Mouse (Mus musculus): ENCODE data around the gene Mbtps2. TPM values are rescaled to one million over a fixed set of nuclear protein-coding genes. Genes with fewer than 3 reads are reported as not detected.

Mbtps2 gene
- 10 to 100 TPM; 24.1 to 27.7 (median 26.0) TPM for total RNA-seq (2022)

DNA sequence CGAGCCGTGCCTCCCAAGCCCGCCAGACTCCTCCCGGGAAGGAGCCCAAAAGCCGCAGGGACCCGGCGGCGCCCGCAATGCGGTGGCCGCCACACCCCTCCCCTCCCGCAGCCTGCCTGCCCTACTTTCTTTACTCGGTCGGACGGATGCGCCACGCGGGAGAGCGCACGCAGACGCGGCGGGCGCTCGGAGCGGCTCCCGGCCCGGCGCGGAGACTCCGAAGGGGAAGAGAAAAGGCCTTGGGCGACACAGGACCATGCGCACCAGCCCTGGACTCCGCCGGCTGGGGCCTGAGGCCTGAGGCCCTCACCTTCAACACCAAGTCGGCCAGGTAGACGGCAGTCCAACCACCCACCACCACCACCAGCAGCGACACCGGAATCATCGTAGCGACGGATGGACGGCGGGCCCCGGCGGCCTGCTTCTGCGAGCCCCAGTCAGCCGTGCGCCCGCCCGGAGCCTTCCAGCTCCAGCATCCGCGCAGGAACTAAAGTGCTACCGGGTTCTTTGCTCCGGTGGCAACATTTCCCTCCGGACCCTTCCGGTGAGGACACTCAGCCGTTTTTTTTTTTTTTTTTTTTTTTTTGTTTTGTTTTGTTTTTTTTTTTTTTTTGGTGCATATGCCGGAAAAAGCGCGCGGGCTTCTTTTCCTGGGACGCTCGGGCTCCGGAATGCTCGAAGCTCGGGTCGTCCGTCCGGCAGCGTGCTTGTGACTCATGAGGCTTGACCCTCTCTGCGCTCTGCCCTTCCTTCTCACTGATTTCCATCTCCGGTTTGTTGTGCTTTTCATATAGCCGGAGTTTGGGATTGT is at the start of gene Mbtps2:
Gene Mbtps2 (minus strand): TSS at position 530 of the 811 bp plus-strand sequence.
- peak; percentile 51 for DNase-seq

DNA sequence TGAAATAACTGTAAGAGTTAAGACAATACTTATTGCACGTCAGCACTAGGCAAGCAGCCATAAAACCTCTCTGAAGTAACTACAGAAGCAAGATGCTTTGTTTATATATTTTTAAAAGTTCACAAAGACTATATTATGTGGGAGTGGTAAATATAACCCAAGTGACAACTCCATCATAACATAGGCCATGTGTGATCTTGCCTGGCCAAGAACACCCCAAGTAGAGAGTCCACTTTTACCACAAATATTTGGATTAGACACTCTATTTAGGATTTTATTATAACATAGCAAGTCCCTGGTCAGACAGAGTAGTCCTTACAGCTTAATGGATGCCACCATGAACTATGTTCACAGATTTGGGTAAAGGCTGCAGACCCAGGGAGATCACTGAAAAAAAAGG is 47.9 kb upstream of the Mbtps2 start:
- DNase-seq: no peak

DNA sequence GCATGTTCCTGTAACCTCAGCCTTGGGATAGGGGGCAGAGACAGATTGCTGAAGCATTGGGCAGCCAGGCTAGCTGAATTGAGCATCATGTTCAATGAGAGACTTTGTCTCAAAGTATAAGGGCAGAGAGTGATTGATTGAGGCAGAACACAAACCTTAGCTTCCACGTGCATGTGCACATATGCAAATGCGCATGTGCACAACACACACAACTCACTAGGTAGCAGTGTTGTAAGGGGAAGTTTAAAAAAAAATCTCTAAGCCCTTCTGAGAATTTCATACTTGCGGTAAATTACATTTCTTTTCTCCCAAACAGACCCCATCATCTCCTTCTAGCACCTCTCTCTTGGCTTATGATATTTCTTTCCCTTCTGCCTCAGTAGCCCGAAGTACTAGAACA is 46.2 kb upstream of the Mbtps2 start:
- no peak for DNase-seq

DNA sequence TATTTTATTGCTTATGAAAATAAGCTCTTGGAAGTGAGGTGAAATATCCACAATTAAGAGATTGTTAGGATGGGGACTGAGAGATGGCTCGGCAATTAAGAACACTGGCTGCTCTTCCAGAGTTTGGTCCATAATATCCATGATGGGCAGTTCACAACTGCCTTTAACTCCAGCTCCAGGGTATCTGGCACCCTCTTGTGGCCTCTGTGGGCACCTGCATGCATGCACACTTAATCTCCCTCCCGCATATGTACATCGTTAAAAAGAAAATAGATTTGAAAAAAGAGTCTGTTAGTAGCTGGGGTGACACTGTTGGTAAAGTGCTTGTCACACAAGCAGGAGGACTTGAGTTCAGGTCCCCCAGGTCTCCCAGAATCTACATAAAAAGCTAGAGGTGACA is 45.8 kb upstream of the Mbtps2 start:
- DNase-seq: peak; percentile 3

DNA sequence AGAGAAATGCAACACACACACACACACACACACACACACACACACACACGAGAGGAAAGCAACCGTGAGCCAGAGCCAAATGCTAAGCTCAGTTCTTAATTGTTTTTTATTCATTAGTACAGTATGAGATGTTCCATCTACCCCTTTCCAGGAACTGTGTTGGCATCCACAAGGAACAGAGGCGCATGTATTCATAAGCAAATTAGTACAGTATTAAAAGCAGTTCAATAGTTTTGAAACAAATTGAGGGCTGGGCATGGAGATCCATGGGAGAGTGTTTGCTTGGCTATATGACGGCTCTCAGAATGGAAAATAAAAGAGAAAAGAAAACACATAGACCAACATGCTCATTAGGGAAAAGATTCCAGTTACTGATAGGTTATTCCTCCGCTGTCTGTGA is 44.3 kb upstream of the Mbtps2 start:
- no peak for DNase-seq

DNA sequence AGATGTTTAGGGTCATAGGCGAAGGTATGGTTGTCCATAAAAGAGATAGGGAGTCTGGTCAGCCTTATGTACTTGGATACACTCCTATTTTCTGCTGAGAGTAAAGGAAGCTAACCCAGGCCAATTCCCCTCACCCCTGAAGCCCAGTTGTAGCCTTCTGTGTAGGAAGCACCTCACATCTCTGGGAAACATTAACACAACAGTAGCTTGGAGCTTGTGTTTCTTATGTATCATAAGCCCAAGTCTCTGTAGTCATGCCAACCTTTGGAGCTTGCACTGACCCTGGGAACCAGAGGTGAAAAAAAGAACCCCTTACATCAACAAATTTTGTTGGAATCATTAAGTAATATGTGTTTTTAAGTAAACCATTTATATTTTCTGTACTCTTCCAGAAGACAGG is 38.7 kb upstream of the Mbtps2 start:
- no peak for DNase-seq

DNA sequence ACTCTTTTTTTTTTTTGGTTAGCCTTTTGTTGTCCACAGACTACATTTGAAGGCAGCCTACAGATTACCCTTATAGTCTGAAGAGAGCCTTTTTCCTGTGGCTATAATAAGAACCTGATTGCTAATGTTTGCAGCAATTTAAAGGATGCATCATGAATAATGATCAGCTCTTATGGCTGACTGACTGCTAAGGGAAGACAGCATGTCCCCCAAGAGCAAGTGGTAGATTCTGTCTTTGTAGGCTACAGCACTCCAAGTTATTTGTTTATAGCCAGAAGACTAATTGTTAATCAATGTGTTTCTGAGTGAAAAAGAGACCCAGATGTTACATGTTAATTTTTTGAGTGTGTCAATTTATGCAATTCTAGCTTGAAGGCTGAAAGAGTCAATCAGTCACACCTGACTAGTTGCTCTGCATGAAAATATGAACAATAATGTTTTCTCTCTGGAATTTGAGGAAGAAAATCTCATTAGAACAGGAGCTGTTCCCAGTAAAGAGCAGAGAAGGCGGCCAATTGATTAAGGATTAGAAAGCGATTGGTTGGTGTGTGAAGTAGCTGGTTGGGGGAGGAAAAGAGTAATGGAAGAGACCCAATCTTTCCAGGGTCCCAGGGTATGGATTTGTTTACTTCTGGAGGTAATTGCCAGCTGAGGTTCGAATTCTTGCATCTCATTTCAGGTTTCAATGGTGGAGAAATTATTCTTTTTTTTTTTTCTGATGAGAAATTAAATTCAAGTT is 35.3 kb upstream of the Mbtps2 start:
- DNase-seq: no peak

DNA sequence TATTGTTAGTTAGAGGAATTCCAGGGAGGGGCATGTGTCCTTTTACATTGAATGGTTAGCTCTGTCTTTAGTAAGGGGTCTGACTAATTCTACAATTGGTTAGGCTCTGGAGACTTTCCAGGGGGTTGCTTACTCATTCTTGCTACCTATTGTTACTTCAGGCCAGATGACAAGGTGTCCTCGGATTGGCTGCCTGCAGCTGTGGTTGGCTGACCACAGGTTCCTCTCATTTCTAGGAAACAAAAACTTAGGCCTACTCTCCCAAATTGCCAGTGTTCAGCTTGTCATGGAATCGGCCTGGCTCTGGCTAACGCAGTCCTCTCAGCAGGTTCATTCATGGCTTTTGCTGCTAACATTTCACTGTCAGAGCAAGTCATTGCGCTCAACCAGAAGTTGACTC is 31.8 kb upstream of the Mbtps2 start:
- DNase-seq: no peak

DNA sequence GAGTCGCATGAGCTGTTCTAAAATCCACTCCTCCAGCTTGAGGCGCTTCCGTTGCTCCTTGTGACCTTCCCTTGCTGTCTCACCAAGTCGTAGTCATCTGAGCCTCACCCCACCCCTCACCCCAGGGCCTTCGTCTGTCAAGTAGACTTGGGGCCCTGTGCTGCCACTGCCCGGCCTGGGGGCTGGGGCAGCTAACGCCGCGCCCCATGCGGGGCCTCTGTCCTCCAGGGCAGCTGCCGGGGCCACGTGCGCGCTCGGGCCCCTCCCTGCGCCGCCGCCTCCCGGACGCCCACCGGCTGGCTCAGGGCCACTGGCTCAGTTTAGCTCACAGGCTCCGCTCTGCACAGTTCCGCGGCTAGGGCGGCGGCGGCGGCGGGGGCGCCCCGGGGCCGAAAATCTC is 14.4 kb upstream of the Mbtps2 start:
- DNase-seq: no peak

DNA sequence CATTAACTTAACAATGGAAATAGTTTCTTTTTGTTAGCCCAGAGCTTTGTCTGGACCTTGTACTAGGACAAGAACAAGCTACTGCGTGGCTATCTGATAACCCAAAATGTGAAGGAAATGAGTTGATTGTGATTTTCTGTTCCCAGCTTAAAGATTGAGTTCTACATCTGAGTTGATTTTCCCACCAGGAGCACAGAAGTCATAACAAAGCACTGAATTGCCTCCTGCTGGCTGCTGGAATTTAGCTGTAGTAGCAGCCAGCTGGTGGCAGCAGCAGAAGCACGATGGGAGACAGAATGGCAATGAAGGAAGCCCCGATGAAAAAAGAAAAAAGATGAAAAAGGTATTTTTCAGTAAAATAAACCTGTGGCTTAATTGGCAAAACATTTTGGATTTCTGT is 2.9 kb upstream of the Mbtps2 start:
- DNase-seq: no peak

DNA sequence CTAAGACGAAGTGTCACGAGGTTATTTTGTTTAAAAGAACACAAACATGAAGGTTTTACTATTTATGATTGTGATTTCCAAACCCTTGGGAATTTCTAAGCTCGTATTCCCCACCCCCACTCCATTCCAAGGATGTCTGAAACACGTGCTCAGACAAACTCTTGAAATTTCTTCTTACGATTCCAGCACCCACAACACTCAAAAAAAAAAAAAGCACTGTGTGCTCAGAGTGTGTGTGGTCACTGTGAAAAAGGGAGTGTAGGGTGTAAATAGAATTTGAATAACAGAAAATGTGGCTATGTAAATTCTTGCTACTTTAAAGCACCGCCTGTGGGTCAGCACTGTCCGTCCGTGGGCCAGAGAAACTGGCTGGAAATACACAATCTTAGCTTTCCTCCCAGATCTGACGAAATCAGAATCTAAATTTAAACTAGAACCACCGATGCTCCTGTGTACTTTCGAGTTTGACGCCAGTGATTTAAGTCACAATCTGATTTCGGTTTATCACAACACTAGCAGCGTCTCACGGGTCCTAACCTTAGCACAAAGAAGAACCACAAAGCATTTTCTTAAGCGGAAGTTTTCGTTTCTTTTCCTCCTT is 830 bp downstream of the Mbtps2 start:
- DNase-seq: no peak

DNA sequence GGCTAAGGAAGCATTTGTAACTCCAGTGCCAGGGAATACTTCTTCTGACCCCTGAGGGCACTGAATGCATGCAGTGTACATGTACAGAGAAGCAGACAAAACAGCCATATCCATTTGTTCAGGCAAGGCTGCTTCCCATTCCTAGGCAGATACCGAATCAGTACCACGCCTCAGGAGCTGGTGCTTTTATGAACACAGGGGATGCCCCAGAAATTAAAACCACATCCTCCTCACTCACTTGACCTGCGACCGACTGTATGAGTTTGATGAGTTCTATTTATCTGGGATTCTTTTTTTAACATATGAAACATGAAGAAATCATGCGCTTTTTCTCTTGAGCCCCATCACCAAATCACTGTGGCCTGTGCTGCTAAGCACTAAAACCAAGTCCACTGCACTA is 1.7 kb downstream of the Mbtps2 start:
- DNase-seq: no peak

DNA sequence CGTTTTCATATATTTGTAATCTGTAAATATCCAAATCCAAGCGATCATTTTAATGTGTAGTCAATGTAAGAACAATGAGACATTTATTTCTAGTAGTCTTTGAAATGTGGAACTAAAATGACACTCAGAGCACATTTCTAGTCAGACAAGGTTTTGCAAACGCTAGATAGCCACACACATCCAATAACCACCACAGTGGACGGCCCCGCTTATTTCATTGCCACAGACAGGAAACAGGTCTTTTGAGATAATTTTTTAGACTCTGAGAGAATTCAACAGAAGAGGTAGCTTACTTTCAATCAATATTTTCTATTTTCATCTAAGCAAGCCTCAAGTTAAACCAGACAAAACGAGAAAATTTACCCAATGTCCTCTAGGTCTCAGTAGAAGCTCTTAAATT is 2.6 kb downstream of the Mbtps2 start:
- no peak for DNase-seq

DNA sequence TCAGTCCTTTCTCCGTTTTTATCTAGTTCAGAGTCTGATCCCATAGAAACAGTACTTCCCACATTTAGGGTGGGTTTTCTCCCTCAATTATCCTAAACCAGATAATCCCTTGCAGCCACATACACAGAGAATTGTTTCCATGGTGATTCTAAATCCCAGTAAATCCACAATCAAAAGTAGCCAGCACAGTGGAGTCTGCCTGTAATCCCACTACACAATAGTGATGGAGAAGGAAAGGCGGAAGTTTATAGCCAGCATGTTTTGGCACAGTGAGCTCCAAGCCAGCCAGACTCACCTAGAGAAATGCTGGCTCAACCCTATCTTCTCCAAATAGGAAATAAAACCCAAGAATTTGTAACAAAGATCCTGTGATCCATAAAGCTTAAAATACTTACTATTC is 3.9 kb downstream of the Mbtps2 start:
- no peak for DNase-seq

DNA sequence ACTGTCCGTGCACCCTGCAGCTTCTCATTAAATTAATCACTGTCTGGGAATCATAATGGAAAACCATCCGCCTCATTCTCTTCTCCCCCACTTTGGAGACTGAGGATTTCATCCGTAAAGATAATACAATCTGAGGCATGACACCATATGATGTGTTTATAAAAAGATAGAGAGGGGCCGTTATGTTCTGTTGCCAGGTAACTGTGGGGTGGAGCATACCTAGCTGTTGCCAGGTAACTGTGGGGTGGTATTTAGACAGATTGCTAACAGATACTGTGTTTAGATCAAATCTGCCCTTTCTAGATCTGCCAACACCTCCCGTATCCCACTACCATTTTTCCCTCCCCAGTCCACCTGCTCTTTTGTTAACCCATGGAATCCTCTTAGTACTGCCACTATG is 11.5 kb downstream of the Mbtps2 start:
- no peak for DNase-seq

DNA sequence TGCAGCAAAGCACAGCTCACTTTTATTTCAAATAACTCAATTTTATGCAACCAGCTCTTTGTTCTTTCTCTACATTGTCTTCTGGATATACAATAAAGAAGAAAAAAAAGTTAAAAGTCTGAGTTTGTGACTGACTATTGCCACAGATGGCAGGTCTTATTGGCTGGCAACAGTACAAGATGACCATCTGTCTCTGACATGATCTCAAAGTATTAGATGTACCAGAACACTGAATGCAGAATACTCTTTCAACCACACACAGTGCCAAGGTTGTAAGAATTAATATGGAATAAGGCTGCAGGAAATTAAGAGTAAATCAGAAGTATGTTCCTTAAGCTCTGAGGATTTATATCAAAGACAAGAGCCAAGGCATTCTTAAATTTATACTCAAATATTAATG is 12.1 kb downstream of the Mbtps2 start:
- no peak for DNase-seq

DNA sequence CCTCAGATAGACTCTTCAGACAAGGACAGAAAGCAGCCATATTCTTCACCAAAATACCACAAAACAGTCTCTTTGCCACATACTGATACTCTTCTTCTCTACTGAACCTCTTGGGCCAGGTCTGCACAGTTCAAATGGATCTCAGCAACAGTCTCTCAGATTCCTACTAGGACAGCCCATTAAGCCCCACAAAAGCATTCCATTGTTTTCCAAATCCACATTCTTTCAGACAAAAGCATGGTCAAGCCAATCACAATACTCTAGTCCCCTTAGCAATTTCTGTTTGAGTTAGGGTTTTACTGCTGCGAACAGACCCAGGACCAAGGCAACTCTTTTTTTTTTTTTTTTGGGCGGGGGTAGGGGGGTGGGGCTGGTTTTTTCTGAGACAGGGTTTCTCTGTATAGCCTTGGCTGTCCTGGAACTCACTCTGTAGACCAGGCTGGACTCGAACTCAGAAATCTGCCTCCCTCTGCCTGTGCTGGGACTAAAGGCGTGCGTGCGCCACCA is 19.4 kb downstream of the Mbtps2 start:
- no peak for DNase-seq

DNA sequence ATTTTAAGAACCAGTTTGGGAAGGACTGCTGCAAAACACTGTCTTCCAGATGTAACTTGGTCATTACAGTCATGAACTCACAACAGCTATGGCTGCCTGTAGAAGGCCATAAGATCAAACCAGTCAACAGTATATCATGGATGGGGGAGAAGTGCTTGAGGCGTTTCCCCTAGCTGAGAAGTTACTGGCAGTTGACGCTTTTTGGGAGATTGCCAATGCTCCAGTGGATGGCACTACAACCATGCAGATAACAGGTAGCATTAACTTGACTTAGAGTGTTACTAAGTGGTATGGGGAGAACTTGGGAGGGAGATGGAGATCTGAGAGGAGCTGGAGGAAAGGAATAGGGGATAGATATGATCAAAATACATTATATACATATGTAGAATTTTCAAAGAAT is 23.8 kb downstream of the Mbtps2 start:
- DNase-seq: no peak

DNA sequence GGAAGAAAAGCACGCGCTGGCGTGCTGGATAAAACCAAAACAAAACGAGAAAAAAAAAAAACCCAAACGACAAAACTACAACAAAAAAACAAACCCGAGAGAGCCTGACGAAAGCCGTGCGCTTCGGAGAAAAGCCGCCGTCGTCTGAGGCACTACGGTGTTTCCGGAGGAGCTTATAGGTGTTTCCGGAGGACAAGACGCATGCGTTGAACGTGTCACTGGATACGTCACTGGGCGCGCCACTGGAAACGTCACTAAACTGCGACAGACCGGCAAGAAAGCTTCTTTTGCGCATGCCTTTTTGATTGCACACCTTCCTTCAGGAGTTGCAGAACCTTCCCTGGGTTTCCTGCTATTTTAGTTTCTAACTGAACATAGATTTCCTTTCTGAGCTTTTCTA is 29.7 kb downstream of the Mbtps2 start, which contains the start of gene Yy2:
Gene Yy2 (minus strand): TSS at position 146 of the 400 bp plus-strand sequence.
- no peak for DNase-seq

DNA sequence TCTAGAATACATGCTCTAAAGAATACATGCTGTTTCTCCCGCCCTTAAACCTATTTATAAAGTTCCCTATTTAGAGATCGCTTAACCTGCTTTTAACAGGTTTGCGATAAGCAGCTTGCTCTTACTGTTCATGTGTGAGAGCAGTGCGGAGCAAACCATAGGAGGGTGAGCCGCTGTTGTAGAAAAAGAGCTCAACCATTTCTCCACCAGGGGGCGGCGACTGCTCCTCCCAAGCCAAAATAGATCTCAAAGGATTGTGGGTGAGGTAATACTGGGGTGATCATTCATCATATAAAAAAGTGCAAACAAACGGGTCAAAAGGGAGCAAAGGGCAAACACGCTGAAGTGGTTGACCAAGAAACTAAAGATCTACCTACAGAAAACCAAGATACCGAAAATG is 34.7 kb downstream of the Mbtps2 start:
- no peak for DNase-seq

DNA sequence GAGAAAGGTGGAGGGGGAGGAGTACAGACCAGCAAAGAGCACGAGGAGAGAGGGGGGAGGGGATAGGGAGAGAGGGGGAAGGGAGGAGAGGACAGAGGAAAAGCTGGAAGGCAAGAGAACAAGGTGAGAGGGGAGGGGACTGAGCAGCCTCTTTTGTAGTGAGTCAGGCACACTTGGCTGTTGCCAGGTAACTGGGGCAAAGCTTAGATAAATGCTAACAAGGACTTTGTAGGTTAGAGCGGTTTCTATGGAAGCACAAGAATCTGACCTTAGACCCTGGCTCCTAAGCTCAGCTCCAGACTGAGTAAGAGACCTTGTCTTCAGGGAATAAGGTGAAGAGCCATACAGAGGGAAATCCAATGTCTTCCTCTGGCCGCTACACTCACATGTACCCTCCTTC is 51.4 kb downstream of the Mbtps2 start:
- no peak for DNase-seq

DNA sequence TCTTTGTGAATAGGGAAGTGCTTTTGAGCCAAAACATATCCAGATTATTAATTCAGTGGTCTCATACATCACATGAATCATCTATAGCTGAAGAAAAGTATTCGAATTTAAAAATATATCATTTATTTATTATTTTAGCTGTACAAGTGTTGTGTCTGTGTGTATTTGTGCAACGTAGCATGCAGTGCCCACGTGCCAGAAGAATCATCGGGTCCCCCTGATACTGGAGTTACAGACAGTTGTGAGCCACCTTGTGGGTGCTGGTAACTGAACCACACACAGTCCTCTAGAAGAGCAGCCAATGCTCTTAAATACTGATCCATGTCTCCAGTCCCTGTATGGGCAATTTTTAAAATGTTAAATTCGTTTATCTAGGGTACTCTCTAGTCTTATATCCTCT is 92.1 kb downstream of the Mbtps2 start:
- no peak for DNase-seq

DNA sequence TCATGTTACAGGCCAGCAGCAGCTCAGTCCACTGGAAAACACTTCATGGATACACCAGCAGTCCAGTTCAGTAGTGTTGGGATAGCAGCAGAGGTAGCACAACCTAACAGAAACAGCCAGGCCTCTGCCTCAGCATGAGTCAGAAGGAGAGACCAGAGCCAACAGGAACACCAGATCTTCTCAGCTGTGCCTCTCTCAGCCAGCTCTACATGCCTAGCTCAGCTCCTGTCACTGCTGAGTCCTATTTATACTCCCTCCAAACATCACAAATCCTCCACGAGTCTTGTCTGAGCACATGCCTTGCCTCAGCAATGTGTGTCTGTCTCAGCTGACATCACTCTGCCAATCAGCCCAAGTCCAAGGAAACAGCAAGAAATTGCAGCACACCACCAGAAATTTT is 94.0 kb downstream of the Mbtps2 start:
- no peak for DNase-seq

DNA sequence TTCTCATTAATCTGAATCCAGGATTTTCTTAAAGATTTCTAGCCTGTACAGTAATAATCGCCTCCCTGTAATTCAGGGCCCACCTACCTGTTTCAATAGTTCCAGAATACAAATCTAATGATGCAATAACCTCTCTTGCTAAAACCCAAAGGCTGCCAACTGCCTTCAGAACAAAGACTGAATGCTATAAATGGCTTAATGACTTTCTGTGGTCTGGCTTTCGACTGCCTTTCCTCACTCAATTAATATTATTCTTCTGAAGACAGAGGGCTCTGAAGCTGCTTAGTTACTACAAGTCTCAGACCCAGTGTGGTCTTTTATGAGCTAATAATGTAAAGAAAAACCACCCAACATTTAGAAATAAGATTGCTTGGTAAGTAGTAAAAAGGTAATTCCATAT is 96.6 kb downstream of the Mbtps2 start:
- no peak for DNase-seq
